Mouse (Mus musculus) lung, adult 2 months (tissue): ENCODE measurements at regions not wholly inside any gene's neighbourhood (a gene's known extent, or its start where the extent isn't known, plus 50 kb on each side); places are given as distances from the start of the nearest gene placed in this dataset.

Experiments
- CTCF ChIP-seq: fragments of 200-500 bp; IDR thresholded peaks from 2 replicates; pipeline ENCODE4 v1.5.1; 2011; ENCODE audit warnings: mild to moderate bottlenecking, low read length, control low read depth; ENCODE audit not compliant: insufficient read depth
- POLR2A ChIP-seq: fragments of 200-500 bp; IDR thresholded peaks from 2 replicates; pipeline ENCODE4 v1.6.1; 2011; ENCODE audit warnings: low read depth, mild to moderate bottlenecking, control low read depth, low read length, borderline replicate concordance; ENCODE audit errors: extremely low read depth

- no peak for TF ChIP-seq CTCF
- no peak for TF ChIP-seq POLR2A
These were observed 73.7 kb downstream of the Mrpl39 start for GRCm38 (mm10) chr16:84661879-84662278.
